ENCODE assay signal across 21 mouse cellular contexts in the genomic region with DNA sequence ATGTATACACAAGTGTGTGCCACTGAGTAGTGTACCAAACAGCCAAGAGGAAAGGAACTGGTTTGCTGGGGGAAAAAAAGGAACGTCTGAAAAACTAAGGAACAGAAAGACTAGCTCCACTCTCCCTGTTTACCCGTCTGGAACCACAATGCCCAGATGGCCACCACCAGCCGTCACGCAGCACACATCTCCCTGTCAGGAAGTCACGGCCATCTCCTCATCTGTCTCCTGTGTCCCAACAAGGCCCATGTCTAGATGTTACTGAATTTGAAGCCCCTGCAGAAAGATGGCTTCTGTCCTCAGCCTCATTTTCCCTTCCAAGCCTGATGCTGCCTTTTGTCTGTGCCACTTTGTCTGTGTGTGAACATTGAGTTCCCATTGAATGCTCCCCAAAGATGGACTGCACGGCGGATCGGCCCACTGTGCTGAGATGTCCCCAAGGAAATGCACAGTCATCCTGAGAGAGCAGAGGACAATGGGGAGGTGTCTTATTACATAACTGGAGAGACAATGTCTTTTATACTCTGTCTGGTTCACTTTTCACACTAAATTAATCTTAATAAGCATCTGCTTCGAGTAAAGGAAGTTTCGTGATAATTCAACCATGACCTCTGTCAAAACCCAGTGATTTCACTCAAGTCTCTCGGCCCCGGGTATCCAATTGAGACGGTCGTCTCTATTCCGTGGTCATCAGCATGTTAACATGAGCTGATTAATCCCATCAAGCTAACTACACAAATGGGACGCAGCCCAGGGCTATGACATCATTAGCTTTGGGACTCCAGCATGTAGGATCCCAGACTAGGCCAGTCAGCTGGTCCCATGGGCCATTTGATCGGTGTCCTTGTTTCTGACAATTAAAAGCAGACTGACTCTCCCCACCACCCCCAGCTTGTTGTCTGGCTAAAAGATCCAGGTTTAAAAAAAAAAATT. TPM values are rescaled to one million over a fixed set of nuclear protein-coding genes. Genes with fewer than 3 reads are reported as not detected.
DNase-seq lines count a peak whose midpoint lies in the region; ATAC-seq and TF ChIP-seq lines count a peak whose summit lies in the region.
"Had no signal": no experiment of that assay in that cellular context is flagged by ENCODE, and none has a peak within 500 bp of the region (broad histone marks: within the 10 kb centered on the region; RNA-seq: fewer than 3 reads in every experiment).

No protein-coding gene starts in this region.

- no peaks in the 10 kb centered on the region for H3K36me3 ChIP-seq in hindbrain, embryonic 10.5 days
- H3K36me3 ChIP-seq in hindbrain, embryonic 14.5 days (replicated peaks; ENCODE audit: control insufficient read depth, insufficient read depth) = no peaks in the 10 kb centered on the region
- no peaks in the 10 kb centered on the region for H3K36me3 ChIP-seq in embryonic facial prominence, embryonic 13.5 days
- no peaks in the 10 kb centered on the region for H3K36me3 ChIP-seq in midbrain, postnatal 0 days (ENCODE audit: insufficient read depth, low read length)
- no peaks in the 10 kb centered on the region for H3K36me3 ChIP-seq in forebrain, embryonic 13.5 days (ENCODE audit: poor library complexity, severe bottlenecking)
- H3K36me3 ChIP-seq: limb, embryonic 13.5 days had no signal

- 25% methylated on average over 17 of the region's 17 CpGs for WGBS in hindbrain, embryonic 10.5 days
- WGBS in hindbrain, embryonic 14.5 days = 17% methylated on average over 17 of the region's 17 CpGs
- 24% methylated on average over 17 of the region's 17 CpGs for WGBS in embryonic facial prominence, embryonic 13.5 days
- 25% methylated on average over 17 of the region's 17 CpGs for WGBS in midbrain, postnatal 0 days
- WGBS in forebrain, embryonic 13.5 days = 48% methylated on average over 17 of the region's 17 CpGs

- TF ChIP-seq CTCF in Patski (IDR thresholded peaks at IDR 0.05) = no peak
- no peak for TF ChIP-seq CTCF in midbrain, postnatal 0 days (IDR thresholded peaks at IDR 0.05)

- POLR2A ChIA-PET in Patski (lab: Charles Lee) = interaction anchor here (0.7 to 1.0 kb wide), 3 partner anchors 10 to 176 kb away, joined by 4 read pairs; no protein-coding TSS in a partner anchor

- CTCF ChIA-PET in Patski (lab: Charles Lee) = interaction anchor here (1.0 to 1.8 kb wide), 4 partner anchors 12 to 14 kb away, joined by 3 to 5 read pairs (median 4); no protein-coding TSS in a partner anchor

- H3K4me3 ChIP-seq in hindbrain, embryonic 10.5 days = peak overlapping the region; percentile 16; the same call in 1 of the 2 replicates
- no peak overlapping the region for H3K4me3 ChIP-seq in hindbrain, embryonic 14.5 days (replicated peaks; ENCODE audit: low read length)
- H3K4me3 ChIP-seq in embryonic facial prominence, embryonic 13.5 days = no peak overlapping the region
- H3K4me3 ChIP-seq in midbrain, postnatal 0 days (ENCODE audit: low read depth, low read length) = no peak overlapping the region
- no peak overlapping the region for H3K4me3 ChIP-seq in forebrain, embryonic 13.5 days
- H3K4me3 ChIP-seq: left cerebral cortex, adult 2 months; limb, embryonic 13.5 days; myocyte had no signal

- H3K4me2 ChIP-seq in hindbrain, embryonic 14.5 days (replicated peaks) = no peak overlapping the region
- no peak overlapping the region for H3K4me2 ChIP-seq in embryonic facial prominence, embryonic 13.5 days
- H3K4me2 ChIP-seq in midbrain, postnatal 0 days (ENCODE audit: low read depth, low read length, poor library complexity, severe bottlenecking) = no peak overlapping the region
- no peak overlapping the region for H3K4me2 ChIP-seq in forebrain, embryonic 13.5 days
- H3K4me2 ChIP-seq: heart, embryonic 11.5 days; limb, embryonic 13.5 days had no signal

- peak overlapping the region; percentile 84 for H3K27ac ChIP-seq in hindbrain, embryonic 10.5 days
- no peak overlapping the region for H3K27ac ChIP-seq in hindbrain, embryonic 14.5 days
- H3K27ac ChIP-seq in embryonic facial prominence, embryonic 13.5 days = peak overlapping the region; percentile 61
- H3K27ac ChIP-seq in midbrain, postnatal 0 days (ENCODE audit: low read depth, low read length) = no peak overlapping the region
- H3K27ac ChIP-seq in forebrain, embryonic 13.5 days = no peak overlapping the region
- H3K27ac ChIP-seq: left cerebral cortex, adult 2 months; limb, embryonic 13.5 days; macrophage had no signal

- H3K9me3 ChIP-seq in hindbrain, embryonic 10.5 days = no peaks in the 10 kb centered on the region
- H3K9me3 ChIP-seq in hindbrain, embryonic 14.5 days (ENCODE audit: control insufficient read depth, low read length) = no peaks in the 10 kb centered on the region
- H3K9me3 ChIP-seq in embryonic facial prominence, embryonic 13.5 days = no peaks in the 10 kb centered on the region
- H3K9me3 ChIP-seq in midbrain, postnatal 0 days (ENCODE audit: low read length) = no peaks in the 10 kb centered on the region
- H3K9me3 ChIP-seq in forebrain, embryonic 13.5 days (replicated peaks) = no peaks in the 10 kb centered on the region
- H3K9me3 ChIP-seq: limb, embryonic 13.5 days had no signal

- H3K27me3 ChIP-seq in hindbrain, embryonic 10.5 days (ENCODE audit: insufficient read depth, poor library complexity, severe bottlenecking) = peaks cover 34% of the 10 kb centered on the region
- no peaks in the 10 kb centered on the region for H3K27me3 ChIP-seq in hindbrain, embryonic 14.5 days (ENCODE audit: control insufficient read depth, insufficient read depth, low read length)
- H3K27me3 ChIP-seq in Patski = no peaks in the 10 kb centered on the region
- H3K27me3 ChIP-seq in embryonic facial prominence, embryonic 13.5 days = no peaks in the 10 kb centered on the region; the same call in 1 of the 2 replicates
- no peaks in the 10 kb centered on the region for H3K27me3 ChIP-seq in midbrain, postnatal 0 days (ENCODE audit: insufficient read depth, low read length)
- H3K27me3 ChIP-seq in forebrain, embryonic 13.5 days = peaks cover 5% of the 10 kb centered on the region; the same call in 1 of the 2 replicates
- H3K27me3 ChIP-seq: limb, embryonic 13.5 days had no signal

- DNase-seq in hindbrain, embryonic 10.5 days (ENCODE audit: low spot score) = peak; percentile 45
- no peak for DNase-seq in hindbrain, embryonic 14.5 days (ENCODE audit: low spot score)
- DNase-seq in Patski (ENCODE audit: low read depth, low spot score) = peak; percentile 22
- DNase-seq in midbrain, postnatal 0 days (ENCODE audit: low spot score) = peak; percentile 11
- no peak for DNase-seq in lung, postnatal 10 days
- no peak for DNase-seq in ovary, postnatal 14 days (ENCODE audit: low spot score)
- DNase-seq: adrenal gland, postnatal 14 days; cerebellum, postnatal 14 days; gastrocnemius, postnatal 36 days; heart, postnatal 36 days; kidney, adult 11 months; liver, postnatal 0 days; right cerebral cortex, adult 18-20 months; thymus, adult 2 months had no signal

- H3K9ac ChIP-seq in hindbrain, embryonic 14.5 days = no peak overlapping the region
- H3K9ac ChIP-seq in embryonic facial prominence, embryonic 13.5 days = no peak overlapping the region; the same call in 1 of the 2 replicates
- no peak overlapping the region for H3K9ac ChIP-seq in midbrain, postnatal 0 days (replicated peaks; ENCODE audit: low read length, poor library complexity, severe bottlenecking)
- no peak overlapping the region for H3K9ac ChIP-seq in forebrain, embryonic 13.5 days
- H3K9ac ChIP-seq: limb, embryonic 13.5 days; liver, postnatal 0 days had no signal

- no peak for ATAC-seq in hindbrain, embryonic 14.5 days (ENCODE audit: low FRiP score)
- no peak for ATAC-seq in Patski
- ATAC-seq in embryonic facial prominence, embryonic 13.5 days (ENCODE audit: insufficient number of reproducible peaks, insufficient read depth, low FRiP score, low TSS enrichment, low read depth) = 0 out of 2 replicates have a peak, but pooled peaks have one; percentile 32
- ATAC-seq in midbrain, postnatal 0 days (ENCODE audit: low FRiP score) = no peak
- ATAC-seq in forebrain, embryonic 13.5 days = no peak
- ATAC-seq: liver, postnatal 0 days had no signal

- peaks cover 40% of the 10 kb centered on the region for H3K4me1 ChIP-seq in hindbrain, embryonic 10.5 days (replicated peaks)
- H3K4me1 ChIP-seq in hindbrain, embryonic 14.5 days (replicated peaks; ENCODE audit: control insufficient read depth, insufficient read depth, low read length) = peaks cover 5% of the 10 kb centered on the region
- H3K4me1 ChIP-seq in embryonic facial prominence, embryonic 13.5 days = peaks cover 32% of the 10 kb centered on the region
- no peaks in the 10 kb centered on the region for H3K4me1 ChIP-seq in midbrain, postnatal 0 days (ENCODE audit: insufficient read depth, low read length)
- no peaks in the 10 kb centered on the region for H3K4me1 ChIP-seq in forebrain, embryonic 13.5 days

- in situ Hi-C loops in Patski (cut with MboI; ENCODE audit: low pct_unique_long_range_greater_than_20kb) = no loop called here

RNA-seq across cellular contexts. Expression of a gene that starts 31.9 kb away (rescaled TPM):
- 52.0 and 52.7 TPM in 2 replicates for polyA plus RNA-seq in hindbrain, embryonic 10.5 days (2016; fragmentation: Nextera tagmentation; extraction: Ambion mirVana)
- polyA plus RNA-seq in hindbrain, embryonic 14.5 days (2014; fragmentation: Nextera tagmentation; extraction: Ambion mirVana) = 35.1 and 38.5 TPM in 2 replicates
- polyA plus RNA-seq in Patski (2021) = 48.1 TPM
- polyA plus RNA-seq in embryonic facial prominence, embryonic 13.5 days (2015; fragmentation: Nextera tagmentation; extraction: Ambion mirVana) = 61.7 and 67.5 TPM in 2 replicates
- total RNA-seq in midbrain, postnatal 0 days (2014; rRNA removed) = 14.0 and 20.8 TPM in 2 replicates
- polyA plus RNA-seq in midbrain, postnatal 0 days (2015; fragmentation: Nextera tagmentation; extraction: Ambion mirVana) = 24.4 and 26.1 TPM in 2 replicates
- polyA plus RNA-seq in forebrain, embryonic 13.5 days (2015; fragmentation: Nextera tagmentation; extraction: Ambion mirVana) = 34.4 and 36.8 TPM in 2 replicates

Comparison
In these comparisons a context has a peak if more than half of its experiments do, and no peak if none do; other contexts are left out.
1. DNase-seq: peak in hindbrain, embryonic 10.5 days (single experiment), Patski (single experiment) and midbrain, postnatal 0 days (single experiment); none in hindbrain, embryonic 14.5 days (single experiment), lung, postnatal 10 days (single experiment) and ovary, postnatal 14 days (single experiment).
2. H3K27ac ChIP-seq: peak in hindbrain, embryonic 10.5 days (single experiment) and embryonic facial prominence, embryonic 13.5 days (single experiment); none in hindbrain, embryonic 14.5 days (single experiment), midbrain, postnatal 0 days (single experiment) and forebrain, embryonic 13.5 days (single experiment).